Mouse (Mus musculus) CH12.LX (cell line): ENCODE results near the gene Rora. TPM values are rescaled to one million over a fixed set of nuclear protein-coding genes. Genes with fewer than 3 reads are reported as not detected.
A peak's percentile ranks its signal among the peaks of the same experiment; 100 is the strongest.

ENCODE experiments used
- DNase-seq: peaks from one replicate; pipeline ENCODE4 v3.0.0-alpha.2; 2013; ENCODE audit errors: extremely low read depth
- H3K27ac ChIP-seq: 2 replicates; pipeline ENCODE4 v1.5.1; 2012; ENCODE audit warnings: low read depth, mild to moderate bottlenecking, control low read depth, moderate library complexity; ENCODE audit not compliant: insufficient read depth
- H3K27me3 ChIP-seq: replicated peaks from 2 replicates; pipeline ENCODE3; 2012; ENCODE audit warnings: inconsistent platforms
- H3K36me3 ChIP-seq, 2 experiments: replicated peaks in 1 of 2; 2 replicates each; pipeline versions ENCODE3 to v1.6.1; 2012; ENCODE audit warnings: inconsistent platforms in 1 of 2, low read length in 1 of 2, mild to moderate bottlenecking in 1 of 2, mixed read lengths in 1 of 2, moderate library complexity in 1 of 2; ENCODE audit not compliant: control insufficient read depth in 1 of 2, insufficient read depth in 1 of 2
- H3K4me1 ChIP-seq, 2 experiments: 2 replicates each; pipeline ENCODE4 v1.6.1; 2012; ENCODE audit warnings: inconsistent platforms in 1 of 2, moderate library complexity in 1 of 2; ENCODE audit not compliant: insufficient read depth in 2 of 2, control insufficient read depth in 1 of 2
- H3K4me2 ChIP-seq: 2 replicates; pipeline ENCODE4 v1.6.1; 2012; ENCODE audit warnings: low read depth, mild to moderate bottlenecking, control low read depth; ENCODE audit not compliant: poor library complexity, insufficient read depth, severe bottlenecking
- H3K4me3 ChIP-seq, 3 experiments: fragments of 150-350 bp in 1 of 3; sonication (generic) in 1 of 3; replicated peaks in 1 of 3; 2 replicates each; pipeline versions ENCODE3 to v1.5.1; 2011 to 2012; ENCODE audit warnings: low read depth in 2 of 3, low read length in 2 of 3, mild to moderate bottlenecking in 2 of 3, moderate library complexity in 2 of 3, control low read depth in 1 of 3, improper control_type of control experiment in 1 of 3, inconsistent platforms in 1 of 3, mixed read lengths in 1 of 3; ENCODE audit not compliant: poor library complexity in 1 of 3
- H3K79me2 ChIP-seq: replicated peaks from 2 replicates; pipeline ENCODE4 v1.6.1; 2012; ENCODE audit warnings: mild to moderate bottlenecking, moderate library complexity; ENCODE audit not compliant: control insufficient read depth, poor library complexity, insufficient read depth, severe bottlenecking; ENCODE audit errors: extremely low read depth
- H3K9ac ChIP-seq: 2 replicates; pipeline ENCODE4 v1.6.1; 2012; ENCODE audit warnings: low read depth, mild to moderate bottlenecking, control low read depth, moderate library complexity; ENCODE audit not compliant: insufficient read depth
- H3K9me3 ChIP-seq: replicated peaks from 2 replicates; pipeline ENCODE3; 2012; ENCODE audit warnings: low read length, inconsistent platforms, mixed read lengths
- CHD1 ChIP-seq: IDR thresholded peaks from 2 replicates; pipeline ENCODE4 v1.6.1; 2012; ENCODE audit warnings: low read depth, low read length, improper control_type of control experiment, inconsistent platforms
- CTCF ChIP-seq, 2 experiments: IDR thresholded peaks in 1 of 2; conservative IDR thresholded peaks in 1 of 2; 2 replicates each; pipeline ENCODE4 v1.5.1; 2011 to 2012; ENCODE audit warnings: low read depth in 2 of 2, low read length in 2 of 2, improper control_type of control experiment in 1 of 2, inconsistent platforms in 1 of 2, mild to moderate bottlenecking in 1 of 2, moderate library complexity in 1 of 2
- ELF1 ChIP-seq: IDR thresholded peaks from 2 replicates; pipeline ENCODE4 v1.6.1; 2014; ENCODE audit warnings: low read depth, mild to moderate bottlenecking, inconsistent platforms, low read length, improper control_type of control experiment
- EP300 ChIP-seq: IDR thresholded peaks from 2 replicates; pipeline ENCODE4 v1.6.1; 2011; ENCODE audit warnings: low read length, improper control_type of control experiment
- ETS1 ChIP-seq: conservative IDR thresholded peaks from 2 replicates; pipeline ENCODE4 v1.6.1; 2012; ENCODE audit warnings: low read depth, mild to moderate bottlenecking, inconsistent platforms, low read length, improper control_type of control experiment, moderate library complexity
- GABPA ChIP-seq: IDR thresholded peaks from 2 replicates; pipeline ENCODE4 v1.6.1; 2012; ENCODE audit warnings: low read depth, low read length, improper control_type of control experiment, inconsistent platforms; ENCODE audit not compliant: insufficient replicate concordance
- HCFC1 ChIP-seq: IDR thresholded peaks from 2 replicates; pipeline ENCODE4 v1.6.1; 2012; ENCODE audit warnings: low read depth, mild to moderate bottlenecking, inconsistent platforms, low read length, improper control_type of control experiment
- JUN ChIP-seq: IDR thresholded peaks from 2 replicates; pipeline ENCODE4 v1.6.1; 2011; ENCODE audit warnings: low read depth, mild to moderate bottlenecking, low read length, improper control_type of control experiment, moderate library complexity; ENCODE audit not compliant: insufficient read depth
- MAX ChIP-seq: IDR thresholded peaks from 2 replicates; pipeline ENCODE4 v1.6.1; 2011; ENCODE audit warnings: low read length, improper control_type of control experiment
- MAZ ChIP-seq: IDR thresholded peaks from 2 replicates; pipeline ENCODE4 v1.6.1; 2012; ENCODE audit warnings: low read depth, mild to moderate bottlenecking, inconsistent platforms, low read length, improper control_type of control experiment, moderate library complexity
- MEF2A ChIP-seq: IDR thresholded peaks from 2 replicates; pipeline ENCODE4 v1.6.1; 2014; ENCODE audit warnings: low read depth, mild to moderate bottlenecking, inconsistent platforms, low read length, improper control_type of control experiment, borderline replicate concordance
- MXI1 ChIP-seq: IDR thresholded peaks from 2 replicates; pipeline ENCODE4 v1.6.1; 2011; ENCODE audit warnings: mild to moderate bottlenecking, low read depth, low read length, improper control_type of control experiment
- NELFE ChIP-seq: IDR thresholded peaks from 2 replicates; pipeline ENCODE4 v1.6.1; 2011; ENCODE audit warnings: low read depth, low read length, improper control_type of control experiment
- PAX5 ChIP-seq: IDR thresholded peaks from 2 replicates; pipeline ENCODE4 v1.6.1; 2012; ENCODE audit warnings: low read length, inconsistent platforms, mixed read lengths
- POLR2A ChIP-seq: IDR thresholded peaks from 2 replicates; pipeline ENCODE4 v1.6.1; 2011; ENCODE audit warnings: low read depth, mild to moderate bottlenecking, improper control_type of control experiment, low read length
- RAD21 ChIP-seq: IDR thresholded peaks from 2 replicates; pipeline ENCODE4 v1.6.1; 2011; ENCODE audit warnings: low read depth, mild to moderate bottlenecking, low read length, improper control_type of control experiment, moderate library complexity
- RCOR1 ChIP-seq: conservative IDR thresholded peaks from 2 replicates; pipeline ENCODE4 v1.6.1; 2012; ENCODE audit warnings: low read depth, mild to moderate bottlenecking, inconsistent platforms, low read length, improper control_type of control experiment
- SIN3A ChIP-seq: IDR thresholded peaks from 2 replicates; pipeline ENCODE4 v1.6.1; 2012; ENCODE audit warnings: low read length, improper control_type of control experiment, inconsistent platforms
- TBP ChIP-seq: conservative IDR thresholded peaks from 2 replicates; pipeline ENCODE4 v1.6.1; 2011; ENCODE audit warnings: low read depth, low read length, improper control_type of control experiment
- UBTF ChIP-seq: IDR thresholded peaks from 2 replicates; pipeline ENCODE4 v1.6.1; 2012; ENCODE audit warnings: low read depth, mild to moderate bottlenecking, inconsistent platforms, low read length, improper control_type of control experiment, moderate library complexity
- USF1 ChIP-seq: IDR thresholded peaks from 2 replicates; pipeline ENCODE4 v1.6.1; 2014; ENCODE audit warnings: low read depth, mild to moderate bottlenecking, inconsistent platforms, low read length, improper control_type of control experiment
- ZC3H11A ChIP-seq: IDR thresholded peaks from 2 replicates; pipeline ENCODE4 v1.6.1; 2012; ENCODE audit warnings: low read depth, mild to moderate bottlenecking, inconsistent platforms, low read length, improper control_type of control experiment
- dilution Hi-C: fragments of 300-500 bp; cut with MboI; formaldehyde crosslinking; loops from 2 replicates; pipeline ENCODE4 v1.14.3; 2020; ENCODE audit warnings: low sequenced_read_pairs; ENCODE audit not compliant: extremely low pct_unique_long_range_greater_than_20kb, extremely low pct_ligation_motif_present
- in situ Hi-C: fragments of 300-500 bp; cut with MboI; formaldehyde crosslinking; loops from 3 replicates; pipeline ENCODE4 v1.14.3; 2019; ENCODE audit warnings: low sequenced_read_pairs, low pct_ligation_motif_present, low pct_unique_long_range_greater_than_20kb, mixed read lengths
- polyA plus RNA-seq: library from polyadenylated mRNA; unstranded; fragments of >175 nt; gene quantifications from 2 replicates; pipeline ENCODE4 v1.2.1, GENCODE M21; 2012; ENCODE audit warnings: low read depth; ENCODE audit not compliant: insufficient read length
- total RNA-seq, 2 experiments: library from RNA; depleted of rRNA; stranded (reverse); fragments of 300-350 nt in 1 of 2; fragments of >200 nt in 1 of 2; gene quantifications; 2 replicates each; pipeline ENCODE4 v1.2.3; 2012 to 2014

Gene Rora
- total and polyA plus RNA-seq, 3 experiments: 0.36 to 0.66 (median 0.64) TPM

DNA sequence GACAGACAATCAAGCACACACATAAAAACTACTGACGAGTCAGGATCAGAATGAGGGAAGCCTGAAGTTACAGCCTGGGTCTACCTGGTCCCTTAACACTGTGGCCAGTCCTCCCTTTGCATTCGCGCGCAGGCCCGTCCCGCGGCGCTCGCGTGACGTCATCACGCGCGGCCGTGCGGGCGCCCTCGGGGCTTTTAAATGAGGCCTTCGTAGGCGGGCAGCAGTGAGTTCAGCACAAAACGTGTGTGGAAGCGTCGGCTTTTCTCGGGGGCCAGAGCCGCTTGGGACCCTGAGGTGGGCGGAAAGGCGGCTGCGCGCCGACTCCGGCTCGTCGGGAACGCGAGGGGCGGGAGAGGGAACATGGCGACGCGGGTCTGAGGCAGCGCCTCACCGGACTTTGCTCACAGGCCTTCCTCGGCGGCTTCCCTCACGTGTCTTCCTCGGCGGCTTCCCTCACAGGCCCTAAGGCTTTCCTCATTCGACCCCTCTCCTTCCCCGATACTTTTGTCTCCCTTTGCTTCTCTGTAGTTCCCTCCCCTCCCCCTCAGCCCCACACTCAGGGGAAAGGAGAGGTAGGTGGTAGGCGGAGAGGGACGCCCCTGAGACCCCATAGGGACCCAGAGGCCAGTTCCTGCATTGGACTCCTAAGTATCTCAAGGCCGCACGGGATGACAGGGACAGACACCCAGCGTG is 744.3 kb downstream of the Rora start, which contains the start of gene Ice2 (continued):
- TF ChIP-seq MAZ: no peak
- TF ChIP-seq ELF1: 0 out of 2 replicates have a peak, but pooled peaks have one; percentile 33
- no peak for TF ChIP-seq USF1
- TF ChIP-seq POLR2A: peak; percentile 90; the same call in 1 of the 2 replicates
- TF ChIP-seq PAX5: no peak
- no peak for TF ChIP-seq CTCF (conservative IDR thresholded peaks at IDR 0.05 in 1 of 2, IDR thresholded peaks at IDR 0.05 in 1 of 2; ENCODE audit: low read depth in 2 of 2, low read length in 2 of 2)
- peak; percentile 79 for TF ChIP-seq HCFC1
- TF ChIP-seq UBTF: 0 out of 2 replicates have a peak, but pooled peaks have one; percentile 47
- no peak for TF ChIP-seq JUN
- TF ChIP-seq RAD21: no peak
- no peak for TF ChIP-seq ZC3H11A
- TF ChIP-seq MAX: 0 out of 2 replicates have a peak, but pooled peaks have one; percentile 52
- TF ChIP-seq MXI1: peak; percentile 85

GRCm38 (mm10) chr9:69398453-69398850 is 744.9 kb downstream of the Rora start:
- Histone ChIP-seq H3K4me1 (peaks cover 6 to 33% of the 10 kb centered on the region in 2 experiments), H3K9me3 (no peaks in the 10 kb centered on the region), H3K4me2 (peak overlapping the region; percentile 68), H3K27me3 (no peaks in the 10 kb centered on the region), H3K79me2 (peaks cover 10% of the 10 kb centered on the region), H3K9ac (peak overlapping the region; percentile 87), H3K27ac (peak overlapping the region; percentile 48; the same call in 1 of the 2 replicates), H3K36me3 (peaks cover 0 to 13% of the 10 kb centered on the region in 2 experiments), H3K4me3 (peak overlapping the region; percentile 75 to 86 (median 78))
- dilution Hi-C loops (no loop called here), in situ Hi-C loops (no loop called here)
- no peak for DNase-seq
- TF ChIP-seq SIN3A (0 out of 2 replicates have a peak, but pooled peaks have one; percentile 44), USF1 (no peak)

GRCm38 (mm10) chr9:69404671-69405070 is 751.1 kb downstream of the Rora start:
- DNase-seq: no peak
- TF ChIP-seq CHD1: no peak
- TF ChIP-seq MEF2A: no peak
- TF ChIP-seq EP300: no peak
- TF ChIP-seq MAZ: no peak
- no peak for TF ChIP-seq TBP
- TF ChIP-seq ETS1: no peak
- no peak for TF ChIP-seq NELFE
- TF ChIP-seq RCOR1: no peak
- no peak for TF ChIP-seq GABPA
- H3K36me3 ChIP-seq: peaks cover 6 to 44% of the 10 kb centered on the region in 2 experiments
- no peaks in the 10 kb centered on the region for H3K79me2 ChIP-seq
- H3K4me3 ChIP-seq: no peak overlapping the region
- H3K4me1 ChIP-seq: peaks cover 0 to under 1% of the 10 kb centered on the region in 2 experiments; a peak in 1 of 4 replicates
- dilution Hi-C loops (no loop called here), in situ Hi-C loops (no loop called here)
- no peak overlapping the region for H3K4me2 ChIP-seq
- no peaks in the 10 kb centered on the region for H3K27me3 ChIP-seq
- no peak overlapping the region for H3K27ac ChIP-seq
- H3K9me3 ChIP-seq: no peaks in the 10 kb centered on the region
- no peak overlapping the region for H3K9ac ChIP-seq
